Comparison of ENCODE assay signal across 1 mouse cellular context in genomic region chr5:38273831-38274230, GRCm38 (mm10).
A peak's percentile ranks its signal among the peaks of the same experiment; 100 is the strongest.
TF ChIP-seq lines count a peak whose summit lies in the region.

No protein-coding gene starts in this region.

TF ChIP-seq in MEL, 35 proteins besides CTCF, POLR2A, EP300 and RAD21:
- TF ChIP-seq SIN3A (IDR thresholded peaks at IDR 0.05; ENCODE audit: low read length) (no peak), MAX (IDR thresholded peaks at IDR 0.05; ENCODE audit: low read length) (no peak), HCFC1 (IDR thresholded peaks at IDR 0.05; ENCODE audit: low read depth, low read length) (no peak), GATA1 (IDR thresholded peaks at IDR 0.05; ENCODE audit: low read depth, low read length) (0 out of 2 replicates have a peak, but pooled peaks have one; percentile 5), CHD2 (IDR thresholded peaks at IDR 0.05; ENCODE audit: low read length) (no peak), MAFK (IDR thresholded peaks at IDR 0.05; ENCODE audit: borderline replicate concordance, low read depth, low read length) (no peak), TCF12 (IDR thresholded peaks at IDR 0.05; ENCODE audit: low read depth, low read length) (no peak), ZMIZ1 (IDR thresholded peaks at IDR 0.05; ENCODE audit: low read depth, low read length) (no peak)
